Mouse (Mus musculus): ENCODE results near the gene Col2a1.
A peak's percentile ranks its signal among the peaks of the same experiment; 100 is the strongest.

The Col2a1 gene

GRCm38 (mm10) chr15:98002991-98003821, 1.3 kb downstream of the Col2a1 start:
- no peak for DNase-seq (ENCODE audit: low spot score in 2 of 2)

DNA sequence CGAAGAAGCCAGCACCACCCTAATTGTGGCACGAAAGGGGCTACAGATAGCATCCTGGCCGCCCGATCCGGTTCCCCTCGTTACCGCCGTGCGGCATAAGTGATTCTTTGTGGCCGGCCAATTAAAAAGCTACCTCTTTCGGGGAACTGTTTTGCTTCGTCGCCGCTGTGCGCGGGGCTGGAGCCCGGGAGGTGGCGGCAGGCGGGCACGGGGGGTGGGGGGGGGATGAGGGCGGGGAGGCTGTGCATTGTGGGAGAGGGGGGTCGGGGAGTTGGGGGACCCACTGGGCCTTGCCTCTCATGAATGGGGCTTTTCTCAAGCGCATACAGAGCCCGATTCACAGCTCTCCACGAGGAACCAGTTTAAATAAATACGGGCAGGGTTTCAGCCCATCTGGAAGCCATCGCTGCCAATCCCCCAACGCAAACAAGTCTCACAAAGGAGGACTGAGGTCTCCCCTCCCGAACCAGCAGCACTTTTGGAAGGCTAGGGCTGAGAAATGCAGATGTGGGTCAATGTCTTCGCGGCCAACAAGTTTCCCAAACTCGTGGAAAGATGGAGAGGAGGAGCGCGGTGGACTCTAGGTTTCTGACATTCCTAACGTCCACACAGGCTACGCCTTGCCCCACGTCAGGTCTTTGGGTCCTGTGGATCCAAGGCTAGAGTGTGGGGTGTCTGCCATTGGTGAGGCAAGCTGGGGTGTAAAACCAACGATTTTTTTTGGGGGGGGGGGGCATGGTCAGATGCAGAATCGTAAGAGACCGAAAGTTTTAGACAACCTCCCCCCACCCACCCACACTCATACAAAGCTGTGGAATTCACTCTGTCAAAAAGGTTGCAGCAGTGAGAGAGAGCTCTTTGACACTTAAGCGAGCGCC, 2.1 kb downstream of the Col2a1 start:
- peak in 1 of 2 experiments; percentile 15 for DNase-seq (ENCODE audit: low spot score in 2 of 2)

DNA sequence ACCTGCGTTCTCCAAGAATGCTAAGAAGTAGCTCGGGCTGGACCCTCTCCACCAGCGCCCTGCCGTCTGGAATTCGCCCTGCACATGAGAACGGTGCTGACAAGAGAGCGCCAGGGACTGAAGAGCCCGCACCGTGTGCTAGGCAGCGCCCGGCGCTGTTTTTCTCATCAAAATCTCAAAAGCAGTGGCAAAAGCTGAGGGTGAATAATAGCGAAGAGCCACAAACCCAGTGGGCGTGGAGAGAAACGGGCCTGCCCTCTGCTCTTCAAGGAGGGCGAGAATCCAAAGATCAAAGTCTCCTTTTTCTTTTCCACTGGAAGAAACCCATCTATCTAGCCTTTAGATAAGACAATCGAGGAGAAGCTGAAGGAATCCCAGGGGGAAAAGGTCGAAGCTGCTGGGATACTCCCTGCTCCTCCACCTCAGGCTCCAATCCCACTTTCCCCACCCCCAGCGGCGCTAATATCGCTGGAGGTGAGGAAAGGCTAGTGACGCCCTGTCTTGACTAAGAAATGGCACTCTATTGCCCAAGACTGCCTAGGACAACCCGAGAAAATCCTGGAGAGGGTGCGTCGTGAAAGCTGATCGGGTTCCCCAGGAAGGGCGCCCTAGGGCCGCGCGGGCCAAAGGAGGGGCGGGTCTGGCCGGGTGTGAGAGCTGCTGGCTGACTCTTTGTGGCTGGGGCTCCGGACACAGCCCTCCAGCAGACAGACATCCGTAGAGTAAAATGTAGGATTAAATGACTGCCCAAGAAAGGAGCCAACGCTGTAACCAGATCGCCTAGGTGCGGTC, 3.0 kb downstream of the Col2a1 start:
- DNase-seq (ENCODE audit: low spot score in 2 of 2), result no peak

DNA sequence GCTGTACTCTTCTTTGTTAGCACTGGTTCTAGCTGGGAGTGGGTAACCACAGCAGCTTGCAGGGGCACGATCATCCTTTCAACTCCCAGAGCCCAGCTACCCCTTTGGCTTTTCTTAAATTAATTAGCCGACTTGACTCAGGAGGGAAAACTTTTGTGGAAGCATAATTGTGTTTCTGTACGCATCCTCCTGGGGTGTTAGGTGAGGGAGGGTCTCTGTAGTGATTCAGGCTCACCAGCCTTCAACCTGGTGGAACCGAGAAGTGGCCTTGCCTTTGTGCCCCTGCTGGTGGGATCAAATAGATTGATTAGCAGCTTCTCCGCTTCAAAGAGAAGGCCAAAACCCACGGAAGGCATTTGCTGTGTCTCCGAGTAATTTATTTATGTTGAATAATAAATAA, 4.5 kb downstream of the Col2a1 start:
- no peak for DNase-seq (ENCODE audit: low spot score in 2 of 2)

DNA sequence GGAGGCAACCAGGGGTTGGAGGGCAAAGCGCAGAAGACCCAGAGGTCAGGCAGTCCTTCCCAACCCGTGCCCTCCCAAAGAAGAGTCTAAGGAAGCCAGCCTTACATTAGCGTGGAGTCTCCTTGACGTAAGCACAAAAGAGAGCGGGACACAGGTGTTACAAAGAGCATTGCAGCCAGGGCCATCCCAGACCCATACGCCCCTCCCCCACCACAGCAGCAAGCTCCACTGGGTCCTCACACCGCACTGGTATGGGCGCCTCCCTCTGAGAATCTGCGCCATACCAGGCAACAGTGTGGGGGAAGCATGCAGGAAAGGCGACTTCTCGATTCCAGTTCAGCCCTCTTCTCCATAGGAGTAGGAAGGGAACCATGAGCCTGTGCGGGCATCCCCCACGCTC, 4.9 kb downstream of the Col2a1 start:
- no peak for DNase-seq (ENCODE audit: low spot score in 2 of 2)

DNA sequence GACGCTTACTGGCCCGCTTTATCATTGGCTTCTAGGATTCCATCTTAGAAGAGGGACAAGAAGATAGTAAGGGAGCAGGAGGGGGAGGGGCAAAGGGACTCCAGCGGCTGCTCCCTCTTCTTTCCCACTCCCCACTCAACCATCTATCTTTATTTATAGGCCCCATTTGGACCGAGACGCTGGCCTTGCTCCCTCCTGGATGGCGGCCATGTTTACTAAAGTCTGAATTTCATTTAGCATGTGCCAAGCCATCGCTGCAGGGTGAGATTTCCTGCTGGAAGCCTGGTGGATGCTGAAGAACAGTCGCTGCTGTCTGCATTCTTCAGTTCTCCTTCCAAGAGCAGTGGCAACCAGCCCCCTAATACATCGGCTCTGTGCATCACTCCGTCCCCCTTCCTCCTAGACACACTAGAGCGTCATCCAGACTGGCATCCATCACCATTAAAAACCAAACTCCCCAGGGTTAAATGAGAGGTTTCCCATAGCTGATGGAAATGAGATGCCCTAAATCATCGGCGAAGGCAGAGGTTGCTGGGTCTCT, 7.7 kb downstream of the Col2a1 start:
- peak in 1 of 2 experiments; percentile 13 for DNase-seq (ENCODE audit: low spot score in 2 of 2)

DNA sequence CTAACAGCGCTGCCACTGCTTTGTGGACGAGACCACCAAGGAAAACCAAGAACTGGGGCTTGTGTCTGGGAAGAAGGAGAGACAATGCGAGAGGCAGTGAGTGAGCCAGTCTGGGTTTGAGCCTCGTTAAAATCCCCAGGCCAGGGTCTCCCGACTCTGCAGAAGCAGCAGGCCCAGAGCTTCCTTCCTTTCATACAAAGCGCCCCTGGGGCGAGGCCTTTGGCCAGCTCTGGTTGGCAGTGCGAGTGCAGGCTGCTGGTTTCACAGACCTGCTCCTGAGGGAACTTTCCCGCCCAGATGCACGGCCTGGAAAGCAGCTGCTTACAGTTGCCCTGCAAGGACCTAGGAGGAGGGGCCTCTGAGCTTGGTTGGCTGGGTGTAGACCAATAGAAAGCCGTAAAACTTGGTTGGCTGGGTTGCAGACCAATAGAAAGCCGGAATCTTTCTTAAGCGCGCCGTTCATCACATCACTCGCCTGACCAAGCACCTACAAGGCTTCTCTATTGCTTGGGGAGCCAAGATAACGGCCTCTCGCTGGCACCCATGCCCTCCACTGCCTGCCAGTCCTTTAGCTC, 11.7 kb downstream of the Col2a1 start:
- DNase-seq (ENCODE audit: low spot score in 2 of 2), result peak; percentile 74 to 80

DNA sequence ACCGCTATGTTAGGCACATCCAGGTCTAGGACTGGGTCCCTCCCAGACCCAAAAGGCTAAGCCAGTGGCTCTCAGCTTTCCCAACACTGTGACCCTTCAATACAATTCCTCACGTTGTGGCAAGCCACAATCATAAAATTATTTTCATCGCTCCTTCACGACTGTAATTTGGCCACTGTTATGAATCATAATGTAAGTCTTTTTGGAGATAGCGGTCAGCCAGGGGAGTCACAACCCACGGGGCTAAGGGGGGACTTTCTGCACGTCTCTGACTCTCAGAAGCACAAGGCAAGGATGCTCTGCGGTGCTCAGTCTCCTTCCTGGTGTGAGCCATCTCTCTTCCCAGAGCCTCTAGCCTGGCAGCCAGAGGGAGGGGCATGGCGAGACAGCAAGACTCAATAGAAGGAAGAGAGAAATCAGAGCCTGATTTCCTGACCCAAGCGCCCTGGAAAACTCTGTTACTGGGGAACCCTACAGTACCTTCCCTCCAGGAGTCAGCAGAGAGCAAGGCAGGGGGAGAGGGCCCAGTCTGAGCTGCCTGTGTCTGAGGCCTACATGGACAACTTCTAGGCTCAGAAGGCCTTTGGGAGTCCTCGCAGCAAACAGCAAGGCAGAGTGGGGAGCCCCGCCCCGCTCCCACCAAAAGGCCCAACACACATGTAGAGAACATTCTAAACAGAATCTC, 12.3 kb downstream of the Col2a1 start:
- no peak for DNase-seq (ENCODE audit: low spot score in 2 of 2)

DNA sequence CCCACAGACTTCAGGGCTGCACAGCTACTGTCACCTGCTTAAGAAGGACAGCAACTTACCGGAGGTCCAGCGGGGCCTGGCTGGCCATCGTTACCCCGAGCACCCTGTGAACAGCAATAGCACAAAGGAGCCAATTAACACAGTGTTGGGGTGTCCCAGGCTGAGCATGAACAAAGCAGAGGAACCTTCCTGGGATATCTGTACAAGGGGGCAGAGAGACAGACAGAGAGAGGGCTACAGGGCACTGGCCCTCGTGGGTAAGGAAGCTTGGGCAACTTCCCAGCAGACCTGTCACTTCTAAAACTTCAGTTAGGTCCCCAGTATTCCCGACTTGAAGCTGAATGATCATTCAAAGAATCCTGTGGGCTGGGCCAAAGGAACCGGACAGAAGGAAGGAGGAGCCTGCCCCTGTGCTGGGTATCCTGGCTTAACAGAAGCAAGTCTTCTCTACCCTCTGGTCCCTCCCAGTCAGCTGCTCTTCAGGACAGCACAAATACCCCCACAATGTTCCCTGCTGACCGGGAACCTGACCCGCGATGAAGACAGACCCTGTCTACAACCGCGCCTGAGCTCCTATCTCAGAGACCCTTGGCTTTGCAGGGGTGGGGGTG, 13.1 kb downstream of the Col2a1 start:
- no peak for DNase-seq (ENCODE audit: low spot score in 2 of 2)

DNA sequence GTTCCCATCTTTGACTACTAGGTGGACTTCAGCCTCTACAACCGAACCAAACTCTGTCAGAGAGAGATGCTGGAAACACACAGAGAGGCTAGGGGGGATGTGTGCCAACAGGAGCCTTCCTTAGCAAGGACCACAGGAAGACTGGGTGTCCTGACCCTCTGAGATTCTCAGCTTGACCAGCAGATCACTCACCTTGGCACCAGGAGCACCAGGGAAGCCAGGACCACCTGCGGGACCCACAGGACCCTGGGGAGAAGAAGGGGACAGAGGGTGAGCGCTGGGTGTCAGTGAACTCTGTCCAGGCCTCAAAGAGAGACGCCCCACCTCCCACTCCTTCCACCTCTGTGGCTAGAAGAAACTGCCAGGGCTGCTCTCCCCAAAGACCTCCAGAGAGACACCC, 13.8 kb downstream of the Col2a1 start:
- DNase-seq (ENCODE audit: low spot score in 2 of 2), result no peak

DNA sequence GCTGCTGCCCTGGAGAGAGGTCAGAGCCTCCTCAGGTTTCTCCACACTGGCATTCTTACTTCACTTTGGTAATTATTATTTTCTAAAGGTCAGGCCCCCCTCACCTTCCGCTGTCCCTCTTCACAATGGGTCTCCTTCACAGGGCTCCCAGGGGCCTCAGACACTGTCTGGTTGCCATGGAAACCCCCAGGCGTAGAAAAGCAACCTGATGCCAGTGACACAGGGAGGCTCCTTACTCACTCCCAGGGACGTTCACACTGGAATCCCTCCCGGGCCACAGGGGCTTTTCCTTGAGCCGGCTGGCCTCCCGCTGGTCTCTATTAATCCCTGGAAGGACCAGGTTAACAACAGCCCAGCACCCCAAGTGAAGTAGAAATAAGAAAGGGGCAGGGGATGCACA, 14.4 kb downstream of the Col2a1 start:
- no peak for DNase-seq (ENCODE audit: low spot score in 2 of 2)

DNA sequence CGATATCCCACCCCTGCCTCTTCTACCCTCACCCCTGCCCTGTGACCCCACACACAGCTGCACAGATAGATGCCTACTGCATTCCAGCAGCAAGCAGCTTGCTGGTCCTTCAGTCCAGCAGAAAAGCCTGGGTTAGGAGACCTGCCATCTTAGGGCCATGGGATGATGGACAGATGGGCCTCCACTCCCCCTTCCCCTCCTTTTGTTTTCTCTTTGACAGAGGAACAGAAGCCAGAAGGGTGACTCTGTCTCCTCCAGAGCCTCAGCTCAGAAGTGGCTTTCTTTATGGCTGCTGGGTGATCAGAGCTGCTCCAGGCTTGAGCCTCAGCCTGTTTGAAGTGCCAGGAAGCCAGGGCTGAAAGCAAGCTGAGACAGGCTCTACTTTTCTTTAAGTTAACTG, 15.0 kb downstream of the Col2a1 start:
- no peak for DNase-seq (ENCODE audit: low spot score in 2 of 2)

- no peak for DNase-seq (ENCODE audit: low spot score in 2 of 2)
Observed at GRCm38 (mm10) chr15:97981560-97981959, 22.9 kb downstream of the Col2a1 start.

GRCm38 (mm10) chr15:97973248-97974005, 31.1 kb downstream of the Col2a1 start:
- no peak for DNase-seq (ENCODE audit: low spot score in 2 of 2)

GRCm38 (mm10) chr15:97972580-97972979, 31.9 kb downstream of the Col2a1 start:
- DNase-seq (ENCODE audit: low spot score in 2 of 2), result no peak

DNA sequence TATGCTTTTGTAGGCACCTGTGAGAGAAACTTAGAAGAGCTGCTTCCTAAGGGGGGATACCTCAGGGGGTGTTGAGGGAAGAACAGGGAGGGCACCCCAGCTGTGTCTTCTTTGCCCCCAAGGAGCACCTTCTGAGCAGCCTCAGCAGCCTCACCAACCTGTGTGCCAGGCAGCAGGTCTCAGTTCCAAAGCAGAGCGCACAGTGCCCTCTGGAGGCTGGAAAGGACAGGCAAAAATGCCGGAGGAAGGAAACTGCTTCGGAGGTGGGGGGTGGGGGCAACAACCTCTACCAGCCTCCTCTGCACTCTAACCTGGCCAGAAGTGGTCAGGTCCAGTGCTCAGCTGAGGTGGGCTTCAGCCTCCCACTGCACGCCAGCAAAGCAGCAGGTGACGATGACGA, 34.2 kb downstream of the Col2a1 start:
- peak; percentile 42 to 44 for DNase-seq (ENCODE audit: low spot score in 2 of 2)

GRCm38 (mm10) chr15:97965311-97966045, 39.0 kb downstream of the Col2a1 start:
- DNase-seq (ENCODE audit: low spot score in 2 of 2), result no peak

GRCm38 (mm10) chr15:97964836-97965187, 39.7 kb downstream of the Col2a1 start:
- no peak for DNase-seq (ENCODE audit: low spot score in 2 of 2)

Measured in right cerebral cortex, adult 2 months (tissue).